Mouse (Mus musculus) intestine, postnatal 0 days (tissue): ENCODE measurements around the gene Aatk. TPM values are rescaled to one million over a fixed set of nuclear protein-coding genes. Genes with fewer than 3 reads are reported as not detected.

Experiments used
- ATAC-seq: fragments of 200-750 bp; cut with Nextera tagmentation; 2 replicates; pipeline ENCODE4 v1.8.0; 2017; ENCODE audit warnings: mild to moderate bottlenecking, moderate TSS enrichment, moderate library complexity
- H3K27ac ChIP-seq: fragments of 300-500 bp; sonication (generic); 2 replicates; pipeline ENCODE4 v1.5.1; 2014; ENCODE audit warnings: mild to moderate bottlenecking, low read depth, low read length, moderate library complexity
- H3K27me3 ChIP-seq: fragments of 300-500 bp; sonication (generic); replicated peaks from 2 replicates; pipeline ENCODE4 v1.6.1; 2014; ENCODE audit warnings: low read length, mixed read lengths; ENCODE audit not compliant: control insufficient read depth, insufficient read depth
- H3K36me3 ChIP-seq: fragments of 300-500 bp; sonication (generic); 2 replicates; pipeline ENCODE4 v1.6.1; 2014; ENCODE audit warnings: mild to moderate bottlenecking, moderate library complexity; ENCODE audit not compliant: control insufficient read depth, insufficient read depth
- H3K4me1 ChIP-seq: fragments of 300-500 bp; sonication (generic); replicated peaks from 2 replicates; pipeline ENCODE4 v1.6.1; 2014; ENCODE audit warnings: antibody characterized with exemption, low read length, mixed read lengths; ENCODE audit not compliant: control insufficient read depth, insufficient read depth
- H3K4me2 ChIP-seq: fragments of 300-500 bp; sonication (generic); replicated peaks from 2 replicates; pipeline ENCODE4 v1.6.1; 2014; ENCODE audit warnings: low read depth, mild to moderate bottlenecking, moderate library complexity
- H3K4me3 ChIP-seq: fragments of 300-500 bp; sonication (generic); 2 replicates; pipeline ENCODE4 v1.5.1; 2014; ENCODE audit warnings: low read depth, low read length
- H3K9ac ChIP-seq: fragments of 300-500 bp; sonication (generic); 2 replicates; pipeline ENCODE4 v1.6.1; 2014; ENCODE audit warnings: mild to moderate bottlenecking, low read depth, low read length
- H3K9me3 ChIP-seq: fragments of 300-500 bp; sonication (generic); 2 replicates; pipeline ENCODE4 v1.6.1; 2016; ENCODE audit warnings: mixed run types; ENCODE audit not compliant: control insufficient read depth
- CTCF ChIP-seq: sonication (generic); IDR thresholded peaks from 2 replicates; pipeline ENCODE4 v1.5.1; 2016; ENCODE audit warnings: low read depth, mild to moderate bottlenecking, control low read depth, antibody characterized with exemption, moderate library complexity
- WGBS: fragments of 180-500 bp; shearing (Covaris S2); extraction: QIAGEN DNeasy Blood & Tissue Kit; methylation state at CpG from one replicate; pipeline ENCODE4 v1.1.7; 2014; 5-methylcytosine and 5-hydroxymethylcytosine counted together
- polyA plus RNA-seq: library from polyadenylated mRNA; unstranded; fragments of >200 nt; fragmentation: Nextera tagmentation; extraction: Ambion mirVana; gene quantifications from 2 replicates; pipeline ENCODE4 v1.2.1, GENCODE M21; 2015

Gene Aatk
- polyA plus RNA-seq, 1 experiment from 2014 or later = 1.7 TPM

DNA sequence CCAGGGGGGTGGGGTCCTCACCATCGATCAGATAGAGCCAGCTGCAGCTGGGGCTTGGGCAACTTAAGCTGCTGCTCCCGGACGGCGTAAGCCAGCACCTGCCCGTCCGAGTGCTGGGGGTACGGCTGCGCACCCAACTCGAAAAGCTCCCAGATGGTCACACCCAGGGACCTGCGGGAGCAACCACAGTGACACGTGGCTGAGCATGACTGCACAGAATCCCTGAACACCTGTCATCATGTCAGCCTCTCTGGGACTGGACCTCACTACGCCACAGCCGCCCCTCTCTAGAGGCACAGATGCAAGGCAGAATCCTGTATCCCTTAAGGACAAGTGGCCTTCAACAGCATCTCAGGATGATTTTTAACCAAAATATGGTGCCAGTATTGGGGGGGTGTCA, 34.3 kb downstream of the Aatk start:
- Histone ChIP-seq H3K9me3 (no peaks in the 10 kb centered on the region), H3K4me1 (no peaks in the 10 kb centered on the region), H3K27ac (no peak overlapping the region), H3K9ac (no peak overlapping the region), H3K4me3 (no peak overlapping the region), H3K4me2 (no peak overlapping the region), H3K36me3 (no peaks in the 10 kb centered on the region), H3K27me3 (peaks cover 10% of the 10 kb centered on the region; the same call in 1 of the 2 replicates)
- ATAC-seq = no peak
- no peak for TF ChIP-seq CTCF
- 78% methylated on average over 13 of the region's 13 CpGs for WGBS

DNA sequence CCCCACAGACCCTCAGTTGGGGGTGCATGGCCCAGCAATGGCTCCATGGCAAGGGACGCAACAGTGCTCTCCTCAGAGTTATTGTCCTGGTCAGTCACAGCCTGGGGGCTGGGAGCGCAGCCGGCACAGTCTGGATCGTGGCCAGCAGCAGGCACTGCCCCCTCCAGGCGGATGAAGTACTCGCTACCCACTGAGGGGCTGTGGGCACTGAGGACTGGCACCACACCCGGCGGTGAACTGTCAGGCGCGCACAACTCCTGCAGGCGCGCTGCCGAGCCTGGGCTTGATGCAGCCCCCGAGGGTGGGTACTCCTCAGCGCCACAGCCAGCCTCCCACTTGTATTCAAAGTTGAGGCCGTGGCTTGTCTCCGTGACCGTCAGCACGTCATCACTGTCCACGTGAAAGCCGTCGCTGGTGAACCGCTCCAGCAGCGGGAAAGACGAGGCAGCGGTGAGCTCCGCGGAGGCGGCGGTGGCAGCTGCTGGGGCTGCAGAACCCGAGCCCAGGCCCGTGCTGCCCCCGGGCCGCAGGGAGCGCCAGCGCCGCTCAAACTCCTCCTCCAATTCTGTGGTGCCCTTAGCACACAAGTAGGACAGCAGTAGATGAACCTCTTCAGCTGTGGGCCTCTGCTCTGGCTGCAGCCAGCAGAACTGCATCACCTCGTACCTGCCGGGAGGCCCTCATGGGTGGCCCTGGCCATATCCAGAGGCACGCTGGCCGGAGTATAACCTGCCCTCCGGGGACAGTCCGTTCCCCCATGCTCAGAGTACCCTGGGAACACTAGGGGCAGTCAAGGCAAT, 35.0 kb downstream of the Aatk start:
- 50% methylated on average over 43 of the region's 43 CpGs for WGBS
- no peak for ATAC-seq
- Histone ChIP-seq H3K9me3 (no peaks in the 10 kb centered on the region), H3K4me3 (no peak overlapping the region), H3K4me1 (no peaks in the 10 kb centered on the region), H3K4me2 (no peak overlapping the region), H3K36me3 (no peaks in the 10 kb centered on the region), H3K27me3 (peaks cover 10% of the 10 kb centered on the region; the same call in 1 of the 2 replicates), H3K27ac (no peak overlapping the region), H3K9ac (no peak overlapping the region)
- peak; percentile 42; the same call in 1 of the 2 replicates for TF ChIP-seq CTCF

DNA sequence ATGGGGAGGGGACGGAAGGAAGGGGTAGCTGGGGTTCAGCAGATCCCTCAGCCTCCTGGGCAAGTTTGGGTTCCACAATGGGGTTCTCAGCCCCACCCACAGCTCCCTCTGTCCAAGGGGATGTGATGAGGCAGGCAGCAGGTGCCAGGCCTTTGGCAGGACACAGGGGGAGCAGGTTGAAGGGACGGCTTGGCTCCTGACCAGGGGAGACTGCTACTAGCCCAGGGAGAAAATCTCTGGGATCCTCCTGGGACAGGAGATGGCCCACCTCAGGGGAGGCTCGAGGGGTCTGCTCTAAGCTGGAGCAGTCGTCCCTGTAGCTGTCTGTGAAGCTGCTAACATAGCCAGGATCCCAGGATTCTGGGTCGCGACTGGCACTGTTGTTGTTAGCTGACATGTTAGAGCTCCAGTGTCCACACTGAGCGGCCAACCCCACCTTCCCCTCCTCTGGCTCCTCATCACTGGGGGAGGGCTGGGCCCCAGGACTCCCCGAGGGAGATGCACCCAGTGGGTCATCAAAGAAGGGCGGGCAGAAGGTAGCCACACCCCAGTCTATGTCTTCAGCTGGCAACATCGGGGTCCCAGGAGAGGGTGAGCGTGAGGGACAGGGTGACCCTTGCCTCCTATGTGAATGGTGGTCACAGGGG, 35.7 kb downstream of the Aatk start:
- Histone ChIP-seq H3K27ac (no peak overlapping the region), H3K4me3 (no peak overlapping the region), H3K36me3 (no peaks in the 10 kb centered on the region), H3K27me3 (peaks cover 10% of the 10 kb centered on the region; the same call in 1 of the 2 replicates), H3K4me1 (no peaks in the 10 kb centered on the region), H3K4me2 (no peak overlapping the region), H3K9me3 (no peaks in the 10 kb centered on the region), H3K9ac (no peak overlapping the region)
- ATAC-seq = no peak
- no peak for TF ChIP-seq CTCF
- 79% methylated on average over 11 of the region's 11 CpGs for WGBS

DNA sequence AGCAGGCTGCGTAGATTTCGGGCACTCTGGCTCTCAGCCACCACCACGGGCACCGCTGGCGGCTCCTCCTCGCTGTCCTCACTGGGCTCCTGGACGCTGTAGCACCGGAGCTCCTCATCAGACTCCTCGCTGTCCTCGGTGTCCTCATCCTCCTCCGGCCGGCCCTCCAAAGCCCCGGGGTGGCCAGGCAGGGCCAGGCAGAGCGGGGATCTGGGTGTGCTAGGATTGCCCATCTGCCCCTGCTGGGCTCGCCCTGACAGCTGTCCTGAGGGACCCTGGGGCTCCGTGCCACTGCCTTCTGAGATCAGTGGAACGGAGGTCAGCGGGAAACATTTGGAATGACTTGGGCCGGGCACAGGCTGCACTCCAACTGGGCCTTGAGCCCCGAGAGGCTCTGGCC, 37.0 kb downstream of the Aatk start:
- H3K4me1 ChIP-seq = no peaks in the 10 kb centered on the region
- no peak for TF ChIP-seq CTCF
- no peak overlapping the region for H3K4me3 ChIP-seq
- H3K36me3 ChIP-seq = no peaks in the 10 kb centered on the region
- ATAC-seq = no peak
- H3K9ac ChIP-seq = no peak overlapping the region
- no peak overlapping the region for H3K4me2 ChIP-seq
- H3K27me3 ChIP-seq = peaks cover 10% of the 10 kb centered on the region; the same call in 1 of the 2 replicates
- no peak overlapping the region for H3K27ac ChIP-seq
- 83% methylated on average over 20 of the region's 20 CpGs for WGBS
- H3K9me3 ChIP-seq = no peaks in the 10 kb centered on the region

DNA sequence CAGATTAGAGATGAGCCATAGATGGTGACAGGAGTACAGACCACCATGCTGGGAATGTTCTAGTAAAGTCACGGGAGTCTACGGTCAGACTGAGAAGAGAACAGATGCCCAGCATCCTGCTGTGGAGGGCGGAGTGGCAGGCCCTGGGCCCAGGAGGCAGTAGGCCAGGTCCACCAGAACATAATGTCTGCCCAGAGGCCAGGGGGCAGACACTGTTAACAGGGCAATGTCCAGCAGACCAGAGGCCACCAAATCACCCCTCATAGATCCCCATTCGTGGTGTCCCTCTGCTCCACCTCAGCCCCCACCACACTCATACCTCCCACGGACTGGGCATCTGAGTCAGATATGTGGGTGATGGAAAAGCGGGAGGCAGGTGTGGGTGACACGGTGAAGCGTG, 38.0 kb downstream of the Aatk start:
- TF ChIP-seq CTCF = no peak
- Histone ChIP-seq H3K4me1 (no peaks in the 10 kb centered on the region), H3K36me3 (no peaks in the 10 kb centered on the region), H3K9me3 (no peaks in the 10 kb centered on the region), H3K9ac (no peak overlapping the region), H3K4me2 (no peak overlapping the region), H3K27me3 (peaks cover 10% of the 10 kb centered on the region; the same call in 1 of the 2 replicates), H3K4me3 (no peak overlapping the region), H3K27ac (no peak overlapping the region)
- WGBS = 93% methylated on average over 8 of the region's 8 CpGs
- no peak for ATAC-seq

DNA sequence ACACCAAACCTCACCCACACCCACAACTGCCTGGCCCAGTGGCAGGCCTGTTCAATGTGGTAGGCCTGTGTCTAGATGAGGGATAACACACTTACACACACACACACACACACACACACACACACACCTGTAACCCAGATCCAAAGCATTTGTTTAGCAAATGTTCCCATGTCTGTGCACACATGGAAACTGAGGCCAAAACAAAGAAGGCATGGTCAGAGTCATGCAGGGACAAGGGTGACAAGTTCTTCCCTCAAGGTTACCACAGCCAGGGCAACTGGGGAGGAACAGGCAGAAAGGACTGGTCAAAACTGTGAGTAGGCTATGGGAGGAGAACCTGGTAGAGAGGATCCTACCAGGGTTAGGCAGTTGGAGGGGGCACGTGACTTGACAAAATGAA, 38.5 kb downstream of the Aatk start:
- Histone ChIP-seq H3K4me3 (no peak overlapping the region), H3K27me3 (peaks cover 10% of the 10 kb centered on the region; the same call in 1 of the 2 replicates), H3K9me3 (no peaks in the 10 kb centered on the region), H3K4me2 (no peak overlapping the region), H3K27ac (no peak overlapping the region), H3K4me1 (no peaks in the 10 kb centered on the region), H3K36me3 (no peaks in the 10 kb centered on the region), H3K9ac (no peak overlapping the region)
- TF ChIP-seq CTCF = no peak
- 95% methylated on average over 1 of the region's 1 CpGs for WGBS
- ATAC-seq = no peak
